Mouse (Mus musculus): ENCODE results near the gene Ppp3cb. TPM values are rescaled to one million over a fixed set of nuclear protein-coding genes. Genes with fewer than 3 reads are reported as not detected.
A peak's percentile ranks its signal among the peaks of the same experiment; 100 is the strongest.
"Not testable (repeated sequence)": the region's sequence is repeated elsewhere in the genome, so short reads cannot be mapped to it uniquely, and the experiment has no call there.

Gene Ppp3cb
- total RNA-seq (2021) (10 to 100 TPM; 55.2 to 71.6 TPM), polyA plus RNA-seq (2012; rRNA removed) (2.1 and 2.8 TPM in 2 replicates)
- long read RNA-seq, transcript Ppp3cb-206 (12 exons, 2,322 nt) = major isoform, 9 of 22 reads
- long read RNA-seq, partial matches to known transcripts = 7 of 22 reads
- long read RNA-seq, other reads (novel, unspliced or antisense) = 5 of 22 reads

DNA sequence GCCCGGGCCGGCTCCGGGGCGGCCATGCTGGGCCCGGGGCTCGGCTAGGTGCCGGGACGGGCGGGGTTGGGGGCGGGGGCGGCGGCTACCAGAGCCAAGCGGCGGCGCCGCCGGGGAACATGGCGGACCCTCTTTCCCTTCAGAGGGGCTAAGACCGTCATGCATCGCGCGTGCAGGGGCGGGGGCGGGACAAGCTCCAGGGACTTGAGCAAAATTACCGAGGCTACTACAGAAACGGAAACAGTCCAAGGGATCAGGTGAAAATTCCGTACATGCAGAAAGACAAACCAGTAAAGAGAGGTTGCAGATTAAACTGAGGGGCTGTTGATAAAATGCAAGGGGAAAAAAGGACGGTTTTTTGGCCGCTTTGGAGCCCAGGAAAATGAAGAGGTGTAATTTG lies at the start of gene Ppp3cb:
Ppp3cb (minus strand) TSS at position 159 of the 400 bp plus-strand sequence.
- peak; percentile 92 for DNase-seq

DNA sequence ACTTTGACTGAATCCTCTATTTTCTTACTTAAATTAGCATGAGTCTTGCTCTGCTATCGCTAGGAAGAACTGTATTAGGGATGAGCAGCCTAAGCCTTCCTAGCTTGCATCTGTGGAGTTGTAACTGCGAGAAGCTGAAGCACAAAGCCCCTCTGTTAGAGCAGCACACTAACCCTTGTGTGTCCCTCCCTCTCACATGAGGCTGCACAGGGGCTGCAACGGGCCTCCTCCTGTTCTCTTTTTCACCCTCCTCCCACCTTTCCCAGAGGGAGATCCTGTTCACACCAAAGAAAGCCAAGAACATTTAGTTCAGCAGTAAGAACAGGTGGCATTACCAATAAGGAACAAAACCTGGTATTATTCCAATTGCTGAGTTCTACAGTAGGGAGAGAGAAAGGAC lies 49.4 kb upstream of the Ppp3cb start:
- no peak for DNase-seq

DNA sequence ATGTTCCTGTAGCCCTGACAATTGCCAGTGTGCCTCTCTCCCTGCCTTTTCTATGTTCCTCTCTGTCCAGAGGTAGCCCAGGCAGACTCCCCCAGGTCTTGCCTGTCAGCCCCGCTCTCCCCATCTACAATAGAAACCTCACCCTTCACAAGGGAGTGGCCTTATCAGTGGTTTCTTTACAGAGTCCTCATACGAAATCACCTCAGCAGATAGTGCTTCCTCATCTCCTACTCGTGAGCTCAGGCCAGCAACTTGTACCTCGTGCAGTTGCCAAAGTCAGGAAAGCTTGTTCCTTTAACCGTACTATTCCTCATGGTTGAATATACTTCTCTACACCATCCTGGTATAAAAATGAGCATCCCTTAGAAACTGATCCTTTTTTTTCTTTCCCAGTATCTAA lies 41.1 kb upstream of the Ppp3cb start:
- no peak for DNase-seq

DNA sequence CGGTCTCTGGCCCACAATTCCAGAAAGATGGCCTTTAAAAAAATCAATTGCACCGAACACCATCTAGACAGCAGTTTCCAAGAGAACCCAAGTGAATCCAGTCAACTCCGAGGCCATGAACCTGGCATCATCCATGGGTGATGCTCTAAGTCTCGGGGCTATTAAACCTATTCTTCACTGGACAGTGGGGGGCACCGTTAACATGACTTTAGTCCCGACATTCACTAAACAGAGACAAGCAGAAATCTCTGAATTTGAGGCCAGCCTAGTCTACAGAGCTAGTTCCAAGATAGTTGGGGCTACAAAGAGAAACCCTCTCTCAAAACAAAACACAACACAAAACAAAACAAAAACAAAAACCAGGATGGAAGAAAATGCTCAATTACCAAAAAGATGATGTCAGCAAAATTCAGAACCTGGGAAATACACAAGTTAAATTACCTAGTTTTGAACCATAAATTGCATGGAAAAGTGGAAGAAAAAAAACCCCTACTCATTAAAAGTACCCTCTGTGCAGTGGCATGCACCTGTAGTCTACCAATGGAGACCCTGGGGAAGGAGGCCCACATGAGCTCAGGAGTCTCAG lies 32.5 kb upstream of the Ppp3cb start:
- DNase-seq = no peak

DNA sequence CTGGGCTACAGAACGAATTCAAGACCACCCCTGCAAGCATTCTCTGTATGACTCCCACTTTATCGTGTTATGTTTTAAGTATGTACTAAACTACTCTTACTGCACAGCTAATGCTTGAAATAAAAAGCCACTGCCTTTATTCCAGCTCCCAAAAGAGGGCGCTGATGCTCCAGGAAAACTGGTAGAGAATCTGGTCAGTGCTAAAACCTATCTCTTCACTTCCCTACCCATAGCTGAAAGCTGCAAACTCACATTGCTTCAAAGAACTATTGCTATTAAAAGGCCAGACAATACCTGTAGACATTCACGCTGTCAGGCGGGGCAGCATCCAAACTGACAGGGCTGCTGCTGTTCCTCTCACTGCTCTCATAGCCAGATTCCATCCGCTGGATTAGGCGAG lies 29.8 kb upstream of the Ppp3cb start:
- DNase-seq = peak; percentile 77

DNA sequence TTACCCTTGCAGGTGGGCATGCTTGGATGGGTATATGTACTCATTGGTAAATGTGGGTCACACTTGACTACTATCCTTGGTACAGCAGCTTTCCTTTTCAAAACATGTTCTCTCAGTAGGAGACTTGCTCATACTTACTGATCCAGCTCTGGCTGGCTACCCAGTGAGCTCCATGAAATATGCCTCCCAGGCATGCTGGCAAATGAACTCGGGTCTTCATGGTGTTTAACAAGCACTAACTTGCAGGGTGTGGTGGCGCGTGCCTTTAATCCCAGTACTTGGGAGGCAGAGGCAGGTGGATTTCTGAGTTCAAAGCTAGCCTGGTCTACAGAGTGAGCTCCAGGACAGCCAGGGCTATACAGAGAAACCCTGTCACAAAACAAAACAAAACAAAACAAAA lies 26.8 kb upstream of the Ppp3cb start:
- DNase-seq = not testable (repeated sequence)

DNA sequence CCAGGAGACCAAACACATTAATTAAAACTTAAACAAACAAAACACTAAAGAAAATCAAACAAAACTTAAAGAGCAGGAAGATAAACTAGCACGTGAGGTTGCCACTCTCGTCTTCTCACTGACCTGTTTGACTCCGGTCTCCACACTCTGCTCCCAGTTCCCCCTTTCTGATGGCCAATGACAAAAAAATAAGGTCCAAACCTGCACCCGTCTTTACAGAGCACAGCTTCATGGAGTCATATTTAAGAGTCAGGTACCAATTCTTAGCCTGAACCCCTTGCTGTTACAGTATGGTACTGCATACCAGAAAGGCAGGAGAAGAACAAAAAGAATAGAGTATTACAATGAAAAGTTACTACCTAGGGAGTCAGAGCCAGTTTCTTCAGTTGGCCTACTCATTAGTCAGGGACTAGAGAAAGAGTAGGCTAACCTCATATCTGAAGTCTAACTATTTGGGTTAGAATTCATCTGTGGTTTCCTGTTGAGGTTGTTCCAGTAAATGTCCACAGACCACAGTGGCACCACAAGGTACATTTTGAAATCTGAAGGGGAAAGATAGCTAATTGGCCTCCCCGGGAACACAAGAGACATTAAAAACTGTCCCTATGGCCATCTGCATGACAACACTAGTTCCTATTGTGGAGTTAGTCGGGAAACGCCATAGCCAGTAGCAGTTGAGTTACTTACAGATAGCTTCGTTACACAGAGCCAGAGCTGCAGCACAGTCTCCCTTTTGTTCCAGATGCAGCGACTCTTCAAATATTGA lies 19.1 kb upstream of the Ppp3cb start:
- no peak for DNase-seq

DNA sequence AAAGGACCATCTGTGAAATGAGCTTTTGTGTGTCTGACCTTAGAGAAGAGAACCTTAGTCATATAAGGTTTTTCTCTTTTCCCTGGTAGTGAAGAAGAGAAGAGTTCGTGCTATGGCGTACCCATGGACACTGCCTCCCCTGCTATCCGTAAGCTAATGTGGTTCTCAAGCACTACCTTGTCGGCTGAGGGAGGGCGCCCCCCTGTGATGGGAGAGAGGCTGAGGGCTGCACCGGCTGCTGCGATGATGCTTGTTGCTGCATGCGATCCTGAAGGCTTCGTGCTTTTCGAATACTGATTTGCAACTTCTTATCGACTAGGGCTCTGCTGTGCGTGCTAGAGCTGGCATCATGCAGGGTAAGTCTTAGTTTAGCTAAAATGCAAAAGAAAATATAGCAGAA lies 18.3 kb upstream of the Ppp3cb start:
- peak; percentile 8 for DNase-seq

DNA sequence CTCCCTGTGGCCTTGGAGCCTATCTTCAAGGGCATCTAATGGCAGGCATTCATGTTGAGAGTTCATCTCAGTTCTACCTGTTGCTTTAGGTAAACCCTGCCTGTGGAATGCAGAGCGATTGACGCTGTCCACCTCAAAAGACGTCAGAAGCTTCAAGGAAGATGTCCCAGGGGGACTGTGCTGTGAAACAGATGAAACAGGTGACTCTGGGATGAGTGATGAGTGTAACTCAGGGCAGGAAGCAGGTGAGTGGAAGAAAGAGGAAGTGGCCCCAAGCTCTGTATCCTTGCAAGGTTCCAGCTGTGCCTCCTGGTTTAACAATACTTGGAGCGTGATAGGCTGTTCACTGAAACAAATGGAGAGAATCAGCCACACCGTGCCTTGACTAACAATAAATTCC lies 15.5 kb upstream of the Ppp3cb start:
- no peak for DNase-seq

DNA sequence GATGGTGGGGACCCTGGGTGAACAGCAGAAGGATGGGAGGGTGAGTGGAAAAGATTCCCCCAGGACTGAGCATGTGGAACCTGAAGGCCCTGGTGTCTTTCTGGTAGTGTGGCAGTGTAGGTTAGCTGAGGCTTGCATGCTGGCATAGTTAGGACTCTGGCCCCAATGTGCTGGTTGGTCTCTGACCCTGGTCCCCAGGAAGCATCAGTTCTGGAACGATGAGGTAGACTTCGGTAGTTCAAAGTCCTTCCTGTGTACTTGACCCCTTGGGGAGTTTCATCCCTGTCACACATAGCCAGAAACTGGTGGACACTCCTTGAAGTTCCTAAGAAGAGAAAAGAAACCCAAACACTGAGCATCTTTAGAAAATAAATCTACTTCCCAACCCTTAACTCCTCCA lies 3.8 kb upstream of the Ppp3cb start:
- DNase-seq = no peak

DNA sequence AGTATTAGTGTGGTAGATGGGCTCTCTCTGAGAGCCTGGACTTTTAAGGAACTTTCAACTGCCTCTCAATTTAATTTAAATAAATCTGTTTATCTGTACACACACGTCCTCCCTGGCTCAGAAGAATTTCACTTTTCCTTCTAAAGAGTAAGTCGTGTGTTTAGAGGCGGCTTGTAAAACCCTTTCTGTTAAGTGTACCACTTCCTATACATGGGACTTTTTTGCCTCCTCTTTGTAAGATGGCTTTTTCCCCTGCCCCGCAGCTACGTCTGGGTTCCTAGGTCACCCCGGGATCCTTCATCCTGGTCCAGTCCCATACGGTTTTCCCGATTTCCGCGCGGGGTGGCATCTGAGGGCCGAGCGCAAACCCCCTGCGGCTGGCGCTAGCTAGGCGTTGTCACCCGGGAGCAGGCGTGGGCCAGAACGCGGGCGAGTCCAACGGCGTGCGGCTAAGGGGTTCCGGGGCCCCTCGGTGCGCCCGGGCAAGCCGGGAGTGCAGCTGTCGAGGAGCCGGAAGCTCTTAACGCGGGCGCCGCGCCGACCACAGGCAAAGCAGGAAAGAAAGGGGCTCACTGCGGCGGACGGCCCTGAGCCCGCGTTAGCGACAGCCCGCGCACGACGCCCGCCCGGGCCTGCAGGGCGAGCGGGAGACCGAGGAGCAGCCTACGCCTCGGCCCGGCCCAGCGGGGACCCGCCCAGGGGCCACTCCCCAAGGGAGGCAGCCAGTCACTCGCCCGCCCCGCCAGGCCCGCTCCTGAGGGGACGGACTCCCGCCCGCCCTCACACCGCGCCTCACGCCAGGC lies 643 bp downstream of the Ppp3cb start:
- peak; percentile 98 for DNase-seq

DNA sequence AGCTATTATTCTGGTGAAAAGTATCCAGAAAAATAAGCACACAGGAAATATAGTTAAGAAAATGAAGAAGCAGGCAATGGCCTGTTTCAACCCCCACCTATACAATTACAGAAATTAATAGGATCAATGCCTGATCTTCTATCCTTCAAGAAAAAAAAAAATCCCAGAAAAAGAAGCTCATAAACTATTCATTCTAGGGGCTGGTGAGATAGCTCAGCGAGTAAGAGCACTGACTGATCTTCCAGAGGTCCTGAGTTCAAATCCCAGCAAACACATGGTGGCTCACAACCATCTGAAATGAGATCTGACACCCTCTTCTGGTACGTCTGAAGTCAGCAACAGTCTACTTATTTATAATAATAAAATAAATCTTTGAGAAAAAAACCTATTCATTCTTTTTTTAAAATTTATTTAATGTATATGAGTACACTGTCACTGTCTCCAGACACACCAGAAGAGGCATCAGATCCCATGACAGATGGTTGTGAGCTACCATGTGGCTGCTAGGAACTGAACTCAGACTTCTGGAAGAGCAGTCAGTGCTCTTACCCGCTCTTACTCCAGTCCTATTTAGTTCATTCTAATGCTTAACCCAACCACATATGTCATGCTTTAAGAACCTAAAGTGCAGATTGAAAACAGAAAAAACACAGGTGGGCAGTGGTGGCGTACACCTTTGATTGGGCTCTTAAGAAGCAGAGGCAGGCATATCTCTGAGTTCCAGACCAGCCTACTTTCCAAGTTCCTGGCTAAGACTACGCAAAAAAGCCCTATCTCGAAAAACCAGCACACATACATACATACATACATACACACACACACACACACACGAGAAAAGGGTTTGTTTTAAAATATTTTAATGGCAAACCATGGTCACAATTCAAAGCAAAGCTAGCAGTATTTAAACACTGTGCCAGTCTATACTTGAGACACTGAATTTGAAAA lies 1.6 kb downstream of the Ppp3cb start:
- no peak for DNase-seq

DNA sequence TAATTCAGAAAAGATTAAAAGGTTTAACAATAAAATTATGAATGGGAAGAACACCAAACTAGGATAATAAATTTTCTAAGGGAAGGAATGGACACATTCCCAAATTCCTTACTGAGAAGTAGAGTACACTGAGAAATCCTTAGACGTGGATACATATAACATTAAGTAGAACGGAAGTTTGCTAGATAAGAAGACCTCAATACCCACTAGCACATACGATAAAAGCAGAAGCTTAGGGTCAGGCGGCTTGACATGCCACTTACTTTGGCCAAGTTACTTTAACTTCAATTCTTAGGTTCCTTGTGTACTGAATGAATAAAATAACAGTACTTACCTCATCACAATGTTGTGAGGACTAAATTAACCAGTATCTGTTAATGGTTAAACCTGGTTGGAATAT lies 16.7 kb downstream of the Ppp3cb start:
- DNase-seq = no peak

DNA sequence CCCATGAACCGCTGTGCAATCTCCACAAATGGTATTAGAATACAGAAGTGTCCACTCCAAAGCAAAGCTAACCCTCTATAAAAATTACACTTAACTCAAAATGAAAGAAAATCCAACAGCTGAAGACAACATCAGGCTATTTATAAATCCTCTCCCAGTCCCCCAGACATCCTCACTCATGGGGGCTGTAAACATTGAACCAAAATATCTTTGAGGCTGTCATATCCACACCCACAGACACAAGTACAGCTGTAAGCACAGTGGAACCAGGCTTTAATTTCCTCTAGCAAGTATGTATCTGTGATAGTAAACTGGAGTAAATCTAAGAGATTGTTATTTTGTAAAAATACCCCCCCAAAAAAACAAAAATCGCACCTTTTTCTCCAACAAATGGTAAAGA lies 26.2 kb downstream of the Ppp3cb start:
- DNase-seq = no peak

DNA sequence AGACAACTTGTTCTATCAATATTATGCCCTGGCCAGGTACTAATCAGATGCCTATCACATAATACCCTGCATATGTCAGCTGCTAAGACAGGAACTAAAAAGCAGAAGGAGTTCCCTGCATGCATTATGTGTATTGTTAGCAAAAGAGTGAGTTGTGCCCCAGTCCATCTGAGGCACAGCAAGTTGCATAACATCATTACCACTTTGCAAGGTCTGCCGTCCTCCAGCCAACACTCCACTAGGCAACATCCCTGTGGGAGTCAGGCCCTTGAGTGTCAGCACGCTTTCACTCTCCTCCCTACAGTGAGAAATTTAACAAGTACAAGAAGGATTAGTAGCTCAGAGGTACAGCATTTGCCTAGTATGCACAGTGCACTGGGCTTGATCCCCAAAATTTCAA lies 37.9 kb downstream of the Ppp3cb start:
- peak; percentile 12 for DNase-seq

DNA sequence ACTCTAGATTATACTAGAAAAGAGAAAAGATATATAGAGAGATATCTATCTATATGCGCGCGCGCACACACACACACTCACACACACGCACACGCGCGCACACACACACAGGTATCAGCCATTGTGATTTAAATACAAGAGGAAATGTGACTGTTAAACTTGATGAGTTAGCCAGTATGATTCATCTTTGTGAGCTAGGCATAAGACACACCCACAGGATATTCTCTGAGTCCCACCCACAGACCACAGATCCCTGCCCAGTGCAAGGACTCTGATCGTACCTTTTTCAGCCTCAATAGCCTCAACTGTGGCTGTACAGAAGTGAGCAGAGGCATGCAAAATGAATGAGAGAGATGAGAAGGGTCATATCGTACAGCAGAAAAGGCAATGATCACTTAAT lies 43.4 kb downstream of the Ppp3cb start:
- no peak for DNase-seq

DNA sequence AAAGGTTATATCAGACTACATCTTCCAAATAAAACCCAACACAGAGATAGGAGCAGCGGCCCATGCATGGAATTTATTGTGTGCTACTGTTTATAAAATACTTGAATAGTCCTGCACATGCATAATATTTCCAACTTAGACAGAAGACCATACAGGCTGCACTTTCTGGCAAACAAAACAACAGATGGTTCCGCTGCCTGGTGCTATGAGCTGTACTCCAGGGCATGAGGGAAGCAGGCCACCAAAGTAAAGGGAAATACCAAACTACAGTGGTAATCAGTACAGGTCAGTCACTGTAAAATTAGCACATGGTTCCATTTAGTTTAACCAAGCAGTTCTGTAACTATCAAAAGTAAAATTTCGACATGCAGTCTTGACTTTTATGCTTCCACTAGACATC lies 46.4 kb downstream of the Ppp3cb start:
- no peak for DNase-seq

DNA sequence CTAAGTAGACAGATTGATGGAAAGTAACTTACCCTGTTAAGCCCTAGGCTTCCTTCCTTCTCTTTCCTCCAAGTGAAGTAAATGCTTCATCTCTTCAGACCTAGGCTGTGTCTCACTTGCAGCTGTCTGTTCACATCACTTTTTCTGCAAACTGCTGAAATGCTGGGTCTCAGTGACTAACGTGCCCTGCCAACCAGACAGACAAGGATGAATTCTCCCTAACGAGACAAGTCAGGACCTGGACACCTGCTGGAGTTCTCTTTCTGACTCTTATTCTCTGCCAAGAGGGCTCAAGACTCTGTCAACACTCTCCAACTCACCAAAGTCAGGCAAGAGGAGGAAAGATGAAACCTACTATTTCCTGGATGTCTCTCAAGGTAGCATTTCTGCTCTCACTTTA lies 49.8 kb downstream of the Ppp3cb start, which contains the start of gene Mss51:
Mss51 (minus strand) TSS at position 299 of the 400 bp plus-strand sequence.
- DNase-seq = no peak

DNA sequence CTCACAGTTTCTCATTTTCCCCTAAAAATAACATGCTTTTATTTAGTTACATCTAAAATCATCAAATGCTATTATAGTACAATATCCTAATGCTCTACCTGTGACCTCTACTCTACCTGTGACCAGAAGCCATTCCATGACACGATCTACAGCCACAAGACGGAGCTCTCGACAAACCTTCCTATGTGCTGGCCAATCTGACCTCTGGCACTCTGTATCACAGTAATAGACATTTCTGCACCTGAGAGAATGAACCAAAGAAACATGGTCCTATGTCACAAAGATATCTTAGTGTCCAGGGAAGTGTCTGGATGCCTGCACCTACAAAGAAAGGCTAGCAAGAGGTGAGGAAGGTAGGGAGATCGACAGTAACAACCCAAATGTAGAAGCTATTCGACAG lies 60.3 kb downstream of the Ppp3cb start:
- no peak for DNase-seq

DNA sequence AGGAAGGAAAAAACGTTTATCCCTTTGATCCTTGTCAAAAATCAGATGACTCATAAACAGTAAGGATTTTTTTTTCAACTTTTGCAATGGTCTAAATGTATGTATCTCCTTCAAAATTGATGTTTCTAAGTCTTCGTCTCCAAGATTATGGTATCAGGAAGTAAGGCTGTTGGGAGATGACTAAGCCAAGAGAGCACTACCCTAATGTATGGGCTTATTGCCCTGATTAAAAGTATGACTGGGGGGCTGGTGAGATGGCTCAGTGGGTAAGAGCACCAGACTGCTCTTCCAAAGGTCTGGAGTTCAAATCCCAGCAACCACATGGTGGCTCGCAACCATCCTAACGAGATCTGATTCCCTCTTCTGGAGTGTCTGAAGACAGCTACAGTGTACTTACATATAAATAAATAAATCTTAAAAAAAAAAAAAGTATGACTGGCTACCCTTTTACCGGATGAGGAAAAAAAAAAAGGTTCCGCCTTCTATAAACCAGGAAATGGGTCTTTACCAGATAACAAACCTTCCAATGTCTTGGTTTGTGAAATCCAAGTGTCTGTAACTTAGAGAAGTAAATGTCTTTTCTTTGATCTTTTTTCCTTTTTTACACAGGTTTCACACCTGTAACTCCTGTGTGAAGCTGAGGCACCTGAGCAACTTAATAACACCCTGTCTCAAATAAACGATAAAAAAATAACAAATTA lies 64.2 kb downstream of the Ppp3cb start:
- DNase-seq = no peak

DNA sequence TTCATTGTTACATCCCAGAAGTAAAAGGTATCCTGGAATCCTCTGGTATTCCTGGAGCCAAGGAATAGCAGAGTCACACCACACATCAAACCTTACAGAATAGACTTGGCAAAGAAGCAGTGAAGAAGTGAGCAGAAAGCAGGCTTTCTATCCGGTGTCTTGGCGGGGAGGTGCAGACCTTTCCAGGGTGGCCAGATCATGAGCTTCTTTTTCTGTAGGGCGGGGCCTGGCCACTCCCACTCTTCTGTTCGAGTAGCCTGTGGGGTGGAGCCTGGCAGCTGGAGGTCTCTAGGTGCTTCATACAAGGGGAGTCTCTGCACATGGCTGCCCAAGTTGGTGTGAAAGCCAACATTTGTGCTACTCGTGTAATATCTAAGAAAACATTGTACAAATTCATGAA lies 65.2 kb downstream of the Ppp3cb start:
- DNase-seq = peak; percentile 32
